In genomic region chr7:113728926-113729325, GRCm38 (mm10) we compare ENCODE assay signal across 12 mouse cellular contexts.
"Had no signal": no experiment of that assay in that cellular context is flagged by ENCODE, and none has a peak within 500 bp of the region (broad histone marks: within the 10 kb centered on the region; RNA-seq: fewer than 3 reads in every experiment).

No protein-coding gene starts in this region.

- DNase-seq: gastrocnemius, postnatal 14 days; gastrocnemius, postnatal 36 days; heart, adult 11 months; heart, adult 2 months; heart, postnatal 36 days; kidney, adult 11 months; kidney, adult 2 months; kidney, adult 9 months; kidney, postnatal 14 days; kidney, postnatal 4 days; liver; liver, embryonic 13.5 days had no signal
